Mouse (Mus musculus) kidney, adult 2 months (tissue): ENCODE measurements around the gene 4933428G20Rik.

Source experiments
- CTCF ChIP-seq: fragments of 200-500 bp; conservative IDR thresholded peaks from 2 replicates; pipeline ENCODE4 v1.5.1; 2011; ENCODE audit warnings: low read depth, mild to moderate bottlenecking, control low read depth, low read length, moderate library complexity, mixed read lengths; ENCODE audit not compliant: insufficient read depth, insufficient read length
- POLR2A ChIP-seq: fragments of 200-500 bp; IDR thresholded peaks from one replicate; pipeline ENCODE4 v1.6.1; 2011; ENCODE audit warnings: low read depth, low read length, control low read depth

GRCm38 (mm10) chr11:97539622-97540021 lies 39.5 kb upstream of the 4933428G20Rik start:
- no peak for TF ChIP-seq POLR2A
- no peak for TF ChIP-seq CTCF
